Mouse (Mus musculus) stomach, embryonic 14.5 days (tissue): ENCODE measurements at regions not wholly inside any gene's neighbourhood (a gene's known extent, or its start where the extent isn't known, plus 50 kb on each side); places are given as distances from the start of the nearest gene placed in this dataset.

Source experiments
- ATAC-seq: fragments of 200-750 bp; cut with Nextera tagmentation; 2 replicates; pipeline ENCODE4 v1.8.0; 2017; ENCODE audit warnings: low read depth, moderate TSS enrichment; ENCODE audit not compliant: insufficient number of reproducible peaks, insufficient read depth, low FRiP score
- H3K27ac ChIP-seq: fragments of 300-500 bp; sonication (generic); 2 replicates; pipeline ENCODE4 v1.5.1; 2014; ENCODE audit warnings: mild to moderate bottlenecking, low read length, moderate library complexity, mixed read lengths
- H3K27me3 ChIP-seq: fragments of 300-500 bp; sonication (generic); 2 replicates; pipeline ENCODE4 v1.6.1; 2014; ENCODE audit warnings: low read length, control low read depth, mixed read lengths; ENCODE audit not compliant: control insufficient read depth, insufficient read depth
- H3K36me3 ChIP-seq: fragments of 300-500 bp; sonication (generic); 2 replicates; pipeline ENCODE4 v1.6.1; 2014; ENCODE audit warnings: mild to moderate bottlenecking, control low read depth, low read length, moderate library complexity, mixed read lengths; ENCODE audit not compliant: control insufficient read depth, insufficient read depth
- H3K4me1 ChIP-seq: fragments of 300-500 bp; sonication (generic); 2 replicates; pipeline ENCODE4 v1.6.1; 2014; ENCODE audit warnings: low read length, control low read depth, mixed read lengths; ENCODE audit not compliant: control insufficient read depth, insufficient read depth
- H3K4me2 ChIP-seq: fragments of 300-500 bp; sonication (generic); replicated peaks from 2 replicates; pipeline ENCODE4 v1.6.1; 2014; ENCODE audit warnings: low read depth, low read length, control low read depth
- H3K4me3 ChIP-seq: fragments of 300-500 bp; sonication (generic); 2 replicates; pipeline ENCODE4 v1.5.1; 2014; ENCODE audit warnings: low read depth, low read length, control low read depth
- H3K9ac ChIP-seq: fragments of 300-500 bp; sonication (generic); replicated peaks from 2 replicates; pipeline ENCODE4 v1.6.1; 2014; ENCODE audit warnings: low read depth, mild to moderate bottlenecking, control low read depth, low read length, moderate library complexity, mixed read lengths
- H3K9me3 ChIP-seq: fragments of 300-500 bp; sonication (generic); 2 replicates; pipeline ENCODE4 v1.6.1; 2016; ENCODE audit warnings: low read depth, low read length, control low read depth; ENCODE audit not compliant: control insufficient read depth
- WGBS: fragments of 180-500 bp; shearing (Covaris S2); extraction: QIAGEN DNeasy Blood & Tissue Kit; methylation state at CpG from one replicate; pipeline ENCODE4 v1.1.7; 2014; 5-methylcytosine and 5-hydroxymethylcytosine counted together

- no peak for ATAC-seq
- no peaks in the 10 kb centered on the region for H3K9me3 ChIP-seq
- H3K27ac ChIP-seq: no peak overlapping the region
- no peaks in the 10 kb centered on the region for H3K4me1 ChIP-seq
- H3K27me3 ChIP-seq: no peaks in the 10 kb centered on the region
- no peaks in the 10 kb centered on the region for H3K36me3 ChIP-seq
- H3K4me2 ChIP-seq: no peak overlapping the region
- H3K9ac ChIP-seq: no peak overlapping the region
- WGBS: 18% methylated on average over 9 of the region's 9 CpGs
- no peak overlapping the region for H3K4me3 ChIP-seq
These were observed 783.7 kb downstream of the Car8 start for GRCm38 (mm10) chr4:7455130-7455529.

GRCm38 (mm10) chr4:7452678-7453077, 786.2 kb downstream of the Car8 start:
- H3K4me3 ChIP-seq: no peak overlapping the region
- H3K36me3 ChIP-seq: no peaks in the 10 kb centered on the region
- 70% methylated on average over 3 of the region's 3 CpGs for whole genome bisulfite sequencing
- no peak for ATAC-seq
- H3K27me3 ChIP-seq: no peaks in the 10 kb centered on the region
- H3K4me2 ChIP-seq: no peak overlapping the region
- H3K9me3 ChIP-seq: no peaks in the 10 kb centered on the region
- H3K4me1 ChIP-seq: no peaks in the 10 kb centered on the region
- H3K9ac ChIP-seq: no peak overlapping the region
- H3K27ac ChIP-seq: no peak overlapping the region

- Histone ChIP-seq H3K4me1 (no peaks in the 10 kb centered on the region), H3K36me3 (no peaks in the 10 kb centered on the region), H3K27me3 (no peaks in the 10 kb centered on the region), H3K27ac (no peak overlapping the region), H3K4me2 (no peak overlapping the region), H3K9ac (no peak overlapping the region), H3K4me3 (no peak overlapping the region), H3K9me3 (no peaks in the 10 kb centered on the region)
- 47% methylated on average over 1 of the region's 1 CpGs for WGBS
- ATAC-seq: no peak
These were observed 787.9 kb downstream of the Car8 start for GRCm38 (mm10) chr4:7450991-7451390.

- Histone ChIP-seq H3K4me2 (no peak overlapping the region), H3K36me3 (no peaks in the 10 kb centered on the region), H3K4me3 (no peak overlapping the region), H3K9ac (no peak overlapping the region), H3K9me3 (no peaks in the 10 kb centered on the region), H3K27ac (no peak overlapping the region), H3K4me1 (no peaks in the 10 kb centered on the region), H3K27me3 (no peaks in the 10 kb centered on the region)
- no peak for ATAC-seq
- 74% methylated on average over 3 of the region's 3 CpGs for WGBS
These were observed 809.5 kb downstream of the Car8 start for GRCm38 (mm10) chr4:7429308-7429707.

- H3K9ac ChIP-seq: no peak overlapping the region
- no peak overlapping the region for H3K4me2 ChIP-seq
- no peak overlapping the region for H3K27ac ChIP-seq
- no peaks in the 10 kb centered on the region for H3K9me3 ChIP-seq
- H3K36me3 ChIP-seq: no peaks in the 10 kb centered on the region
- H3K27me3 ChIP-seq: no peaks in the 10 kb centered on the region
- H3K4me1 ChIP-seq: no peaks in the 10 kb centered on the region
- ATAC-seq: no peak
- H3K4me3 ChIP-seq: no peak overlapping the region
These were observed 814.8 kb downstream of the Car8 start for GRCm38 (mm10) chr4:7424081-7424480.

GRCm38 (mm10) chr4:7423204-7423603, 815.6 kb downstream of the Car8 start:
- H3K27ac ChIP-seq: no peak overlapping the region
- WGBS: 74% methylated on average over 4 of the region's 4 CpGs
- no peaks in the 10 kb centered on the region for H3K36me3 ChIP-seq
- H3K9me3 ChIP-seq: no peaks in the 10 kb centered on the region
- no peak for ATAC-seq
- H3K4me2 ChIP-seq: no peak overlapping the region
- H3K4me1 ChIP-seq: no peaks in the 10 kb centered on the region
- H3K27me3 ChIP-seq: no peaks in the 10 kb centered on the region
- no peak overlapping the region for H3K9ac ChIP-seq
- no peak overlapping the region for H3K4me3 ChIP-seq

- no peaks in the 10 kb centered on the region for H3K9me3 ChIP-seq
- no peak overlapping the region for H3K4me3 ChIP-seq
- H3K9ac ChIP-seq: no peak overlapping the region
- H3K4me2 ChIP-seq: no peak overlapping the region
- no peaks in the 10 kb centered on the region for H3K36me3 ChIP-seq
- no peaks in the 10 kb centered on the region for H3K27me3 ChIP-seq
- no peak for ATAC-seq
- no peaks in the 10 kb centered on the region for H3K4me1 ChIP-seq
- WGBS: 92% methylated on average over 3 of the region's 3 CpGs
- H3K27ac ChIP-seq: no peak overlapping the region
These were observed 816.1 kb downstream of the Car8 start for GRCm38 (mm10) chr4:7422787-7423186.

- H3K4me2 ChIP-seq: no peak overlapping the region
- no peaks in the 10 kb centered on the region for H3K27me3 ChIP-seq
- H3K9ac ChIP-seq: no peak overlapping the region
- 64% methylated on average over 2 of the region's 2 CpGs for WGBS
- H3K9me3 ChIP-seq: no peaks in the 10 kb centered on the region
- H3K27ac ChIP-seq: no peak overlapping the region
- no peaks in the 10 kb centered on the region for H3K36me3 ChIP-seq
- H3K4me3 ChIP-seq: no peak overlapping the region
- no peaks in the 10 kb centered on the region for H3K4me1 ChIP-seq
- ATAC-seq: no peak
These were observed 824.5 kb downstream of the Car8 start for GRCm38 (mm10) chr4:7414301-7414700.

- Histone ChIP-seq H3K36me3 (no peaks in the 10 kb centered on the region), H3K4me1 (no peaks in the 10 kb centered on the region), H3K4me3 (no peak overlapping the region), H3K9me3 (no peaks in the 10 kb centered on the region), H3K4me2 (no peak overlapping the region), H3K9ac (no peak overlapping the region), H3K27me3 (no peaks in the 10 kb centered on the region), H3K27ac (no peak overlapping the region)
- 58% methylated on average over 1 of the region's 1 CpGs for WGBS
- ATAC-seq: no peak
These were observed 846.1 kb downstream of the Car8 start for GRCm38 (mm10) chr4:7392696-7393095.
